In the genomic region with DNA sequence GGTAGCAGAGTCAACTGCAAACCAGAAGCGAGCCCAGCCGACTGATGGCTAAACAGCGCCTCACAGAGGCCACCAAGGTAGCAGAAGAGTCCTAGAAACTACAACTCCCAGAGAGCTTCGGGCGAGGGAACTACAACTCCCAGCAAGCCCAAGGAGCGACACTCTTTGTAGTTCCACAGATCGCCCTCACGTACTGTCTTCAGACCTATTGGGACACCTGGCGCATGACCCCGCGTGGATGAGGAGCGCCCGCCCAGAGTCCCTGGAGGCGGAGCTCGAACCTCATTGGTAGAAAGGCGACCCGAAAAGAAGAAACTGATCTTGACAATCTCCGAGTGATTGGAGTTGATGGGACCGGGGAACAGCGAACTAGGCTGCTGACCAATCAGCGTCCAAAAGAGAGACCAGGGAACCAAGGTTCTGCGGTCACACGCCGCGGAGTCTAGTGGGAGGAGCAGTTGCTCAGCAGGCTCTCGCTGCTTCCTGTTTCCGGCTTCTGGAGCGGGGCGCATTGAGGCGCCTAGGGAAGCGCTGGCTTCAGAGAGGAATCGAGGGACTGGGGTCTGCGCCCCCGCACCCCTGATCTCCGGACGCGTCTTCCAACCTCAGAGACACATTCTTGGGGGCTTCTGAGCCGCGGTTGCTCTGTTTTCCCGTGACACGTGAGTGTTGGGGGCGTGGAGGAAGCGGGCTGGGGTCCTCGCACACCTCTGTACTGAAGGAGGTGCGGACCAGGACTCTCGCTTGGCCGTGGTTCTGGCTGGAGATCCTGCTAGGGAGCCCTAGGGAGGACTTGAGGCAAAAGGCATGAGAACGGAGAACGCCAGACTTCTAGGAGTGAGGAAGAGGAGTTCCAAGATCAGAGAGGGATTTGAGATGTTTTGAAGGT, we compare ENCODE assay signal across 8 mouse cellular contexts. TPM values are rescaled to one million over a fixed set of nuclear protein-coding genes. Genes with fewer than 3 reads are reported as not detected.
DNase-seq lines count a peak whose midpoint lies in the region; ATAC-seq lines count a peak whose summit lies in the region.

A gene (plus strand): TSS at position 216 of the 889 bp plus-strand sequence.

- H3K4me2 ChIP-seq in hindbrain, embryonic 15.5 days: peak within 1 kb of the TSS; percentile 74

- H3K4me1 ChIP-seq in hindbrain, embryonic 15.5 days (replicated peaks): peaks cover 20% of the 10 kb centered on the region

- DNase-seq in T-cell, adult 2 months (ENCODE audit: low spot score): peak; percentile 99
- peak; percentile 94 to 96 for DNase-seq in cerebellum, postnatal 36 days
- DNase-seq in frontal cortex, postnatal 36 days (ENCODE audit: low spot score in 2 of 2): peak; percentile 97 to 99
- peak; percentile 98 for DNase-seq in left cerebral cortex, adult 11 months (ENCODE audit: low spot score)
- peak; percentile 95 to 99 for DNase-seq in lung, postnatal 4 days
- peak; percentile 92 for DNase-seq in retina, postnatal 7 days (ENCODE audit: low read depth, low spot score)
- peak; percentile 77 for DNase-seq in urinary bladder, adult 2 months (ENCODE audit: low spot score)

- ATAC-seq in hindbrain, embryonic 15.5 days (ENCODE audit: low FRiP score, low read depth): peak; percentile 99

- no peaks in the 10 kb centered on the region for H3K27me3 ChIP-seq in hindbrain, embryonic 15.5 days

- H3K4me3 ChIP-seq in hindbrain, embryonic 15.5 days: peak within 1 kb of the TSS; percentile 87

- H3K9me3 ChIP-seq in hindbrain, embryonic 15.5 days: no peaks in the 10 kb centered on the region

- H3K27ac ChIP-seq in hindbrain, embryonic 15.5 days (replicated peaks): peak within 1 kb of the TSS; percentile 77

- H3K36me3 ChIP-seq in hindbrain, embryonic 15.5 days: peaks cover 13% of the 10 kb centered on the region

- peak within 1 kb of the TSS; percentile 76 for H3K9ac ChIP-seq in hindbrain, embryonic 15.5 days

- under 1% methylated on average over 49 of the region's 49 CpGs for whole genome bisulfite sequencing in hindbrain, embryonic 15.5 days

RNA-seq across cellular contexts. Expression of the gene that starts here (rescaled TPM):
- 46.7 and 51.3 TPM in 2 replicates for polyA plus RNA-seq in hindbrain, embryonic 15.5 days (2015; fragmentation: Nextera tagmentation; extraction: Ambion mirVana)
- polyA plus RNA-seq in urinary bladder, adult 2 months (2012; rRNA removed): 115 and 117 TPM in 2 replicates

Comparison
In these comparisons a context has a peak if more than half of its experiments do, and no peak if none do; other contexts are left out.
1. Peak in every context shown above with its lines: DNase-seq, ATAC-seq, H3K4me3 ChIP-seq and H3K27ac ChIP-seq.